Mouse (Mus musculus): ENCODE results near the gene Mybl2.
A peak's percentile ranks its signal among the peaks of the same experiment; 100 is the strongest.

Mybl2 gene

GRCm38 (mm10) chr2:163073023-163073757 is 18.7 kb downstream of the Mybl2 start:
- DNase-seq: no peak

DNA sequence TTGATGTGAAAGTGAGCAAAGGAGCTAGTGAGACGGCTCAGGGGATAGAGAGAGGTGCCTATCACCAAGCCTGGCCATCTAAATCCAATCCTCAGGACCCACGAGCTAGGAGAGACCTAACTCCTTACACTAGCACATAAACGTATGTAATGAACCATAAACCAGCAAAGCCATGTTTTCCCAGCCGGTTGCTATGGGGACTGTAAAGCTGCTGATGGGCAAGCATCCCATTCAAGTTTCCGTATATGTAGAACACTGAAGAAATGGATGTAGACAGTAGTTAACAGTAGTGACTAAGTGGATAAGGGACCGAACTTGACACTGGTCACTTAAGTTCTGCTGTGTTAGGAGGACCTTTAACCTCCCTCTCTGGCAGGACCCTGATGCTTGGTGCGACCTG is 19.5 kb downstream of the Mybl2 start:
- DNase-seq: no peak

DNA sequence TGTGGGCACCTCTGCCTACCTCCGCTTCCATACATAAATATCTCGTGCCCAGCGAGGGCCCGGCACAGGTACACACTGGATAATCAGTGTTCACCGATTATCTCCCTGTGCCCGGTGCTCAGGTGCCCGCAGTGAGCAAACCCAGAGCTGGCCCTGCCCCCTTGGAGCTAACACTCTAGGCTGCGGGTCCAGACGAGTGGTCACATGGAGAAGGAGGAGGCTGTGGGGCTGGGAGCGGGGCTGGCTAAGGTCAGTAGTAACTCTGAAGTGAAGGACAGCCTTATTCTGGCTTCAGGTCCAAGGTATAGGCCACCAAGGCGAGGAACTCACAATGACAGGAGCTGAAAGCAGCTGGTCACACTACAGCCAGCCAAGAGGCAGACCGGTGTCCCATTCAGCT is 20.3 kb downstream of the Mybl2 start:
- DNase-seq: no peak

GRCm38 (mm10) chr2:163075234-163075633 is 20.7 kb downstream of the Mybl2 start:
- no peak for DNase-seq

DNA sequence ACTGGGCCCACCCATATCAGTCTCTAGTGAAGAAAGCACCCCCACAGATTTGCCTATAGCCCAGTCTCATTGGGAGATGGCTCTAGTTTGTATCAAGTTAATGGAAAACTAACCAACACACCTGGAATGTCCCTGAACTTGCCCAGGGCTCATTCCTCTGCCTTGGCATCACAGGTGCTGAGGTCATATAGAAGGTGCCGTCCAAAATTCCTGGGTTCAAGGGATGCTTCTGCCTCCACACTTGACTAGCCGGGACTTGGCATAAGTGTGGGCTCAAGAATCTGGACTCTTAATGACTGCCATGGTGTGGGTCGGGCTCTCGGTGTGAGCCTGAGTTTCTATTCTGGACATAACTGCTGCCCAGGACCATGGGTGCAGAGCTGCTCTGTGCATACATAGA is 24.6 kb downstream of the Mybl2 start:
- no peak for DNase-seq

DNA sequence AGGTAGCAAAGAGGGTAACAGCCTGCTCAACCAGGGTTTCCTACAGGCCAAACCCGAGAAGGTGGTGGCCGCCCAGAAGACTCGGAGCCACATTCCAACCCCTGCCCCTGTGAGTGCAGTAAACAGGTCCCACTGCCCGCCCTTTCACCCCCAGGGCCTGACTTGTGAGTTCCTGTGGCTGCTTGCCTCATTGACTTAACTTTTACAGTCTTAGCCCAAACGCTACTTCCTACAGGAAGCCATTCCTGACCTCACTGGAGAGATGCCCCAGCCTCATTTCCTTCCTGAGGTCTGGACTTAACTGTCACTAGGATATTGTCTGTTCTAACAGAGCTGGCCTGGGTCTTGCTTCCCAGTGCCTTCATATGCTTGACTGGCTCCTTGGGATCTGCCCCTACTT is 28.1 kb downstream of the Mybl2 start:
- DNase-seq: peak; percentile 64

GRCm38 (mm10) chr2:163084519-163084918 is 30.0 kb downstream of the Mybl2 start:
- no peak for DNase-seq

DNA sequence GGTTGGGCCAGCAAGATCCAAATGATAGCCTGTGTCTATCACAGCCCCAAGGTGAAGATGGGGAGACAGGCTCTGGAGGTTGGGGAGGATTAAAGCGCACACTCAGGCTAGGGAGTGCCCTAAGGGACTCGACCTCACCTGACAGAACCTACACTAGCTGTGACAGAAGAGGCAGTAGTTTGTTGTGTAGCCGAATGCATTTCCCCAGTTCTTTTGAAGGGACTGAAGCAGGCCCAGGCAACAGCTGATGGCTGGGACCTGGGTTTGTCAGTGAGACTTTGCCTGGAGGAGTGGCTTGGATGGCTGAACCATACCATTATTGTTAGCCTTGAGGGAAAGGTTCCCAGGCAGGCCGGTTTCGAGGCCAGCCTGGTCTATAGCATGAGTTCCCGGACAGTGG is 30.6 kb downstream of the Mybl2 start:
- DNase-seq: no peak

DNA sequence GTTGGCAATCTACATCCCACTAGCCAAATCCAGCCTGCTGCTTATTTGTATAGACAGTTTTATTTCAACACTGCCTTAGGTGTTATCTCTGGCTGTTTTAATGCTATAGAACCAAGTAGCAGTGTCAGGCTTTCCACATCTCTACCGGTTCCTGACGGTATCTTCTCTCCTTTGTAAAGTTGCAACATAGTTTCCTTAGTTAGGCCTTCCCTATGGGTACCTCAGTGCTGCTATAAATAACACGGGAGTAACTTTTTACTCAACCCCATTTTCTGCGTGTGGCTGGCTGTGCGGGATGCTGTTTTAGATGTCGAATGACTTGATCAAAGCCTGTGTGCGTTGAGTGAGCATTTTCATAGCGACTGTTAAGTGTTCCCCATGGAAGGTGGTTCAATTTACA is 32.1 kb downstream of the Mybl2 start:
- DNase-seq: no peak

DNA sequence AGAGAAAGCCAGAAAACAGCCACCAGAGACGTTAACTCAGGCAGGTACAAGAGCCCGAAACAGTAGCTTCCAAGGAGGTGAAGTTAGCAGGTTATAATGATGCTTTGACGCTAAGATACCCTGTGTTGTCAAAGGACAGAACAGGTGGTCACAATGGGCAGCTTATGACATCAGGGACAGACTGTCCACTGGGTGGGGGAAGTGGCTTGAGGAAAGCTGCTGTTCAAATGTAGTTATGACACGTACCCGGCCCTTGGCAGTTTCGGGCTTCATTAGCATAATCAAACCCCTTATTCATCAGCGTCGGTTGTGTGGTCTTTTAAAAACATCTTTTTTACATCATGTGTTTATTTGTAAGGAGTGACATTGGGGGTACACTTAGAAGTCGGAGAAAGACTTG is 33.2 kb downstream of the Mybl2 start, which contains the start of gene Gtsf1l:
Gene Gtsf1l (minus strand): TSS at position 128 of the 400 bp plus-strand sequence.
- no peak for DNase-seq

GRCm38 (mm10) chr2:163089475-163090123 is 35.1 kb downstream of the Mybl2 start:
- DNase-seq: peak; percentile 21

GRCm38 (mm10) chr2:163094909-163095308 is 40.4 kb downstream of the Mybl2 start:
- DNase-seq: no peak

- peak; percentile 40 for DNase-seq
Measured at GRCm38 (mm10) chr2:163095784-163096183, 41.3 kb downstream of the Mybl2 start.

GRCm38 (mm10) chr2:163099919-163100318 is 45.4 kb downstream of the Mybl2 start:
- DNase-seq: no peak

DNA sequence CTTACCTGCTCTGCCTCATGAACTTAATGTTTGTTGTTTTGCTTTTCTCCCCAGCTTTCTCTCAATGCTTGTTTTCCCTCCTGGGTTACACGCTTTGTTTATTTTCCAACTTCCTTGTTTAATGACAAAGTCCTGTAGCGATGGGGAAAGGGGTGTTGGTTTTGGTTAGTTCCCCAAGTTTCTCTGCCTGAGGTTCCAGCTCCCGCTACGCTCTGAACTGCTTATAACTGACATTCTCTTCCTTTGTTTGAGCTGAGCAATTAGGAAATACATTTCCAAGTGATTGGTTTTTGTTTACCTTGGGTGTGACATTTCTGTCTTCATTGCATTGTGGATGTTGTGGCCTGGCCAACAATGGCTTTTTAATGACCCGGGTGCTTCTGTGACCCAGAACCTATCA is 46.1 kb downstream of the Mybl2 start:
- no peak for DNase-seq

GRCm38 (mm10) chr2:163101646-163102203 is 47.2 kb downstream of the Mybl2 start:
- DNase-seq: peak; percentile 66

GRCm38 (mm10) chr2:163102216-163102615 is 47.7 kb downstream of the Mybl2 start:
- no peak for DNase-seq

GRCm38 (mm10) chr2:163102900-163103653 is 48.6 kb downstream of the Mybl2 start:
- DNase-seq: no peak

GRCm38 (mm10) chr2:163104086-163104770 is 49.7 kb downstream of the Mybl2 start:
- no peak for DNase-seq

DNA sequence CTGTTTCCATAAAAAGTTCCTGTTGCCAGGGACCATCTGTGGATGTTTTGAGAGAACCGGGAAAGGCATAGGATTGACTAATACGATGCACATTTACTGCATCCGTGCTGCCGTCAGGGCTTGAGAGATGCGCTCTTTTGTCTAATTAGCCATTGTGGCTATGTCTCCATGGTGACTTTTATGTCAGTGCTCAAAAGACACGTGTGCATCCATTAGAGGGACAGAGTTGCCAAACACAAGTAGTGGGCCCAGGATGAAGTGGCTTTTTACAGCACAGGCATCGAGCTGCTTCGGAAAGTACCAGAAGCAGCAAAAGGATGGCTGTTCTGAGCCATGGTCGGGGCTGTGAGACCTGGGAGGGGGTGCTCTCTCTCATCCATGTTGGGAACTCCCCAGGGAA is 53.9 kb downstream of the Mybl2 start:
- no peak for DNase-seq

- DNase-seq: no peak
Measured at GRCm38 (mm10) chr2:163110706-163111105, 56.2 kb downstream of the Mybl2 start.

DNA sequence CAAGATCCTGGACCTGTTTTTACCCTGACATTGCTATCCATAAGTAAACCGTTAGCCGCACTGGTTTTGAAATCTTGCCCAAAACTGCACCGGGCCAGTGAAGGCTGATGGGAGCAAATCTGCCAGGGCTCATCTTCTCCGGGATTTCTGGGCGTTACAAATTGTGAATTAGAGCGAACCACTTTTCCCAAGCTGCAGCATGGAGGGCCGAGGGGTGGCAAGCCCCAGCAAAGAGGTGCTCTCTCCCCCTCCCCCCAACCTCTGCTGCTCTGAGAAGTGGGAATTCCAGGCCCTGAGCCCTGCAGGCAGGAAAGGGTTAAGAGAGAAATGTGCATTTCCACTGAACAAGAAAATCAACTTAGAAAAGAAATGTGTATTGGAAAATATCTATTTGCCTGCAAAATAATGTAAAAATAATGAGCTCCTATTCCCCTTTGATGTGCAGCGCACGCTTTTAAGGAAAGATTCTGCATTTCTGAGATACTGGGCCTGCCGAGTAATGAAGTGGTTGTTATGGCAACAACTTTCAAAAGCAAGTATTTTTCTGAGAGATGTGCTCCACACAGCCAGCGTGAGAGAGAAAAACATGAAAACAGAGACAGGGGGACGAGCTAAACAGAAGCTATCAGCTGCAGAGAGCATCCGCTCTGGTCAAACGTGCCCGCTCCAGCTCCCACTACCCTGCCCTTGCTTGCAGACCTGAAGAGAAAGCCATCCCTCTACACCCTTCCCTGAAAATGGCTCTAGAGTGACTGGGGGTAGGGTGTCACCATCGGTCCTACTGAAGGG is 57.1 kb downstream of the Mybl2 start:
- no peak for DNase-seq

Data from kidney, postnatal 14 days (tissue).